Mouse (Mus musculus): ENCODE measurements at regions not wholly inside any gene's neighbourhood (a gene's known extent, or its start where the extent isn't known, plus 50 kb on each side); places are given as distances from the start of the nearest gene placed in this dataset.

- in situ Hi-C loops (cut with MboI; ENCODE audit: low pct_ligation_motif_present, low pct_unique_long_range_greater_than_20kb, low sequenced_read_pairs) (no loop called here), dilution Hi-C loops (cut with MboI; ENCODE audit: extremely low pct_ligation_motif_present, extremely low pct_unique_long_range_greater_than_20kb, low sequenced_read_pairs) (no loop called here)
- Histone ChIP-seq H3K36me3 (replicated peaks in 1 of 2; ENCODE audit: control insufficient read depth in 1 of 2, insufficient read depth in 1 of 2, low read length in 1 of 2) (no peaks in the 10 kb centered on the region), H3K79me2 (replicated peaks; ENCODE audit: control insufficient read depth, extremely low read depth, insufficient read depth, poor library complexity, severe bottlenecking) (no peaks in the 10 kb centered on the region), H3K4me1 (ENCODE audit: control insufficient read depth in 1 of 2, insufficient read depth in 2 of 2) (no peaks in the 10 kb centered on the region), H3K9me3 (replicated peaks; ENCODE audit: low read length) (peaks cover 25% of the 10 kb centered on the region), H3K27ac (ENCODE audit: insufficient read depth, low read depth) (no peak overlapping the region), H3K9ac (ENCODE audit: insufficient read depth, low read depth) (no peak overlapping the region), H3K27me3 (replicated peaks) (no peaks in the 10 kb centered on the region), H3K4me3 (replicated peaks in 1 of 3; ENCODE audit: low read depth in 2 of 3, low read length in 2 of 3, poor library complexity in 1 of 3) (no peak overlapping the region), H3K4me2 (ENCODE audit: insufficient read depth, low read depth, poor library complexity, severe bottlenecking) (no peak overlapping the region)
- TF ChIP-seq TBP (conservative IDR thresholded peaks at IDR 0.05; ENCODE audit: low read depth, low read length): no peak
- no peak for TF ChIP-seq RCOR1 (conservative IDR thresholded peaks at IDR 0.05; ENCODE audit: low read depth, low read length)
- TF ChIP-seq MEF2A (IDR thresholded peaks at IDR 0.05; ENCODE audit: borderline replicate concordance, low read depth, low read length): no peak
- no peak for TF ChIP-seq POLR2A (IDR thresholded peaks at IDR 0.05; ENCODE audit: low read depth, low read length)
- TF ChIP-seq CTCF (conservative IDR thresholded peaks at IDR 0.05 in 1 of 2, IDR thresholded peaks at IDR 0.05 in 1 of 2; ENCODE audit: low read depth in 2 of 2, low read length in 2 of 2): no peak
- no peak for TF ChIP-seq USF1 (IDR thresholded peaks at IDR 0.05; ENCODE audit: low read depth, low read length)
- no peak for TF ChIP-seq ETS1 (conservative IDR thresholded peaks at IDR 0.05; ENCODE audit: low read depth, low read length)
- no peak for DNase-seq (ENCODE audit: extremely low read depth)
Measured at GRCm38 (mm10) chr6:93031812-93032330, 88.6 kb upstream of the Adamts9 start.

- H3K4me1 ChIP-seq (ENCODE audit: control insufficient read depth in 1 of 2, insufficient read depth in 2 of 2): no peaks in the 10 kb centered on the region
- TF ChIP-seq KAT2A (IDR thresholded peaks at IDR 0.05; ENCODE audit: insufficient replicate concordance, low read length): no peak
- TF ChIP-seq ZMIZ1 (IDR thresholded peaks at IDR 0.05; ENCODE audit: low read depth, low read length): no peak
- TF ChIP-seq TBP (conservative IDR thresholded peaks at IDR 0.05; ENCODE audit: low read depth, low read length): no peak
- TF ChIP-seq POLR2A (IDR thresholded peaks at IDR 0.05; ENCODE audit: low read depth, low read length): no peak
- TF ChIP-seq PAX5 (IDR thresholded peaks at IDR 0.05; ENCODE audit: low read length): no peak
- no peak for TF ChIP-seq SIN3A (IDR thresholded peaks at IDR 0.05; ENCODE audit: low read length)
- no peak for TF ChIP-seq ETS1 (conservative IDR thresholded peaks at IDR 0.05; ENCODE audit: low read depth, low read length)
- no peak for TF ChIP-seq EP300 (IDR thresholded peaks at IDR 0.05; ENCODE audit: low read length)
- no peak for TF ChIP-seq MAX (IDR thresholded peaks at IDR 0.05; ENCODE audit: low read length)
- no peak for TF ChIP-seq ZC3H11A (IDR thresholded peaks at IDR 0.05; ENCODE audit: low read depth, low read length)
- TF ChIP-seq RCOR1 (conservative IDR thresholded peaks at IDR 0.05; ENCODE audit: low read depth, low read length): no peak
- no peak for TF ChIP-seq E2F4 (IDR thresholded peaks at IDR 0.05; ENCODE audit: insufficient replicate concordance, low read depth, low read length)
- no peak for TF ChIP-seq GABPA (IDR thresholded peaks at IDR 0.05; ENCODE audit: insufficient replicate concordance, low read depth, low read length)
- TF ChIP-seq ZKSCAN1 (IDR thresholded peaks at IDR 0.05; ENCODE audit: borderline replicate concordance, low read depth, low read length): no peak
- TF ChIP-seq MEF2A (IDR thresholded peaks at IDR 0.05; ENCODE audit: borderline replicate concordance, low read depth, low read length): no peak
- H3K4me3 ChIP-seq (replicated peaks in 1 of 3; ENCODE audit: low read depth in 2 of 3, low read length in 2 of 3, poor library complexity in 1 of 3): no peak overlapping the region
- H3K4me2 ChIP-seq (ENCODE audit: insufficient read depth, low read depth, poor library complexity, severe bottlenecking): no peak overlapping the region
- dilution Hi-C loops (cut with MboI; ENCODE audit: extremely low pct_ligation_motif_present, extremely low pct_unique_long_range_greater_than_20kb, low sequenced_read_pairs) (no loop called here), in situ Hi-C loops (cut with MboI; ENCODE audit: low pct_ligation_motif_present, low pct_unique_long_range_greater_than_20kb, low sequenced_read_pairs) (no loop called here)
- DNase-seq (ENCODE audit: extremely low read depth): no peak
- H3K36me3 ChIP-seq (replicated peaks in 1 of 2; ENCODE audit: control insufficient read depth in 1 of 2, insufficient read depth in 1 of 2, low read length in 1 of 2): no peaks in the 10 kb centered on the region
- no peaks in the 10 kb centered on the region for H3K79me2 ChIP-seq (replicated peaks; ENCODE audit: control insufficient read depth, extremely low read depth, insufficient read depth, poor library complexity, severe bottlenecking)
- H3K9me3 ChIP-seq (replicated peaks; ENCODE audit: low read length): peaks cover 44% of the 10 kb centered on the region
- no peaks in the 10 kb centered on the region for H3K27me3 ChIP-seq (replicated peaks)
- no peak overlapping the region for H3K9ac ChIP-seq (ENCODE audit: insufficient read depth, low read depth)
- no peak overlapping the region for H3K27ac ChIP-seq (ENCODE audit: insufficient read depth, low read depth)
Measured at GRCm38 (mm10) chr6:93026068-93027022, 83.1 kb upstream of the Adamts9 start.
